Mouse (Mus musculus): Measurements from ENCODE around the gene Sdhaf2.
A peak's percentile ranks its signal among the peaks of the same experiment; 100 is the strongest.

Sdhaf2 gene

DNA sequence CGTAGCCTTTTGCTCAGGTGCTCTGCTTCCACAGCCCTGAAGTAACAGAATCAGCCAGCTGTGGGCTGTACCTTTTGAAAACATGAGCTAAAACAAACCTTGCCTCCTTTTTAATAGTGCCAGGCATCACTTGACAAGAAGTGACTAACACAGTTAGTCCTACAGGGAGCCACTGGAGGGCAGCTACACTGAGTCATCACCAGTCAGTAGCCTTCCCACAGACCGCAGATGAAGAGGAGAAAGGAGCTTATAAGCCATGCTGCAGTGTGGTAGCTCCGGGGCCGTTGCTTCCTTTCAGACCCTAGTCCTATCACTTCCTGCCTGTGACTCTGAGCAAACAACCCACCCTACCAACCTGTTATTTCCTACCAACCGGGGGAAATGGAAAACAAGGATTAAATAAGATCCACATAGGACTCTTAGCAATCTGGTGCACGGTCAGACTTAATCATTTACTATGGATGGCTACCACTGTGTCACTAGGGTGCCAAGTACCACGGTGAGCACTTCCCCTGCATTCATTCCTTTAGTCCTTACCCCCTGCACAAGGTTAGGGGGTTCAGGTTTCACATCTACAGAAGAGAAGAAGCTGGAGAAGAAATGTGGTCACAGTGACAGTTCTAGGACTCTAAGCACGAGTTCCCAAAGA is 28.3 kb downstream of the Sdhaf2 start:
- no peak for DNase-seq (ENCODE audit: low spot score in 2 of 2)

DNA sequence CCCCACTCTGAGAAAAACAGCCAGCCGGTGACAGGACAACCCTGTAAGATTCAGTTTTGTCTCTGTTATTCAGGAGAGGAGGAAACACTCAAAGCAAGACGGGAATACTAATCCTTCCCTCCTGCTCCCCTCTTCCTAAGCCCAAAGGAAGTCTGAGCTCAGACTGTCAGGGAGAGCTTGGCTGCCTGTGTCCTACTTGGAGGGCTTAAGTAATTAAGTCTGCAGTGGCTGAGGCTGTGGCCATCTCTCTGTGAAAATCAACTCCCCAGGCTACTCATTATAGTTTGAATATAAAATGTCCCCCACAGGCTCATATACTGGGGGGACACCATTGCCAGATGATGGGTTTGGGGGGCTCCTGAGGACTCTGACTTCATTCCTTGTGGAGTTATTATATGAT is 29.0 kb downstream of the Sdhaf2 start:
- no peak for DNase-seq (ENCODE audit: low spot score in 2 of 2)

DNA sequence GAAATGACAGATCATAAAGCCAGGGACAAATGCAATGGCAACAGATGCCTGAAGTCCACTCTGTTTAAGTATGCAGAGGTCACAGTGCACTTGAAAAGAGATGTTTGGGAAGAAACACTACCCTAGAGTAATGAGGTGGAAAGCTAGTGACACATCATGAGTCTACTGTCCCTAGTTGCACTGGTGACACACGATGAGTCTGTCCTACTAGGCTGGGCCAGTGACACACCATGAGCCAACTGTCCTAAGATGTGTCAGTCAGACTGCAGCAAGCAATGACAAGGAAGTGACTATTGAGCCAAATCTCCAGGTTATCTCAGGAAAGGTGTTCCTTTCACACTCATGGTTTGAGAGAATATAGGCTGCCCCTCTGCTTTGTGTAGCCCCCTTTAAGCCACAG is 30.3 kb downstream of the Sdhaf2 start:
- no peak for DNase-seq (ENCODE audit: low spot score in 2 of 2)

DNA sequence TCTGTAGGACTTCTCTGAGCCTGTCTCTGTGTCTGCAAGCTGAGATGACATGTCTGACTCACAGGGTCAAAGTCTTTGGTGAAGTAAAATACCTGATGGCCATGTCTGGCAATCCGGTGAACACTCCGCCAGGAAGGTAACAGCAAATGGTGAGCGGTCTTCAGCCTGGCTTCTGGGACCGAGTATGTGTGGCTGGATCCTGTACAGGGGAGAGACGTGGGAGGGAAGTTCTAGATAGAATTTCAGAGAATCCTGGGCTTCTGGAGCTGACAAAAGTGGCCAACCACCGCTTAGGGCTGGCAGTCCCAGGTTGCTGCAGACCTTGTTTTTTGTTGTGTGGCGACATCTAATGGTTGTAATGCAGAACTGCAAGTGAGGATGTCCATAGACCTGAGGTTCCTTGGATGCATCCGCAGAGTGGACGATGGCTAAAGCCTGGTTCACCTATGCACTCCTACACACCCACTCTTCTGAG is 39.6 kb downstream of the Sdhaf2 start:
- DNase-seq (ENCODE audit: low spot score in 2 of 2) = peak in 1 of 2 experiments; percentile 28

DNA sequence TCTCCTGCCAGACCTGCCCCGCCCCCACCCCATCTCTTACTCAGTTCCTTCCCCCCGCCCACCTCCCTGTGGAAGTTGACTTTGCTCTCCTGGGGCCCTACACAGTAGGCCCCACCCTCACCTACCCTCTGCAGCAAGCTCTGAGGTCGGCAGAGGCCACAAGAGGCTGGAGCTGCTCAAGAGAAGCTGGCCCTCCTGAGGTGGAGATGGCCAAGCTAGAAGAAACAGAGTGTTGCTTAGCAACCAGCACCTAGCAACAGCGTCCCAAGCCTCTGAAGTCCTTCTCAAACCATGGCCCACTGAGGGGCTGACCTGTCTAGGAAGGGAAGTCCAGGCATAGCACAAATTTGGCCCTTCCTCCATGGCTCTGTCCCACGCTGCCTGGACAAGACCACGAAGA is 43.2 kb downstream of the Sdhaf2 start, which contains the start of gene Ppp1r32:
TSS of gene Ppp1r32 (minus strand) at position 226 of the 400 bp plus-strand sequence.
- no peak for DNase-seq (ENCODE audit: low spot score in 2 of 2)

DNA sequence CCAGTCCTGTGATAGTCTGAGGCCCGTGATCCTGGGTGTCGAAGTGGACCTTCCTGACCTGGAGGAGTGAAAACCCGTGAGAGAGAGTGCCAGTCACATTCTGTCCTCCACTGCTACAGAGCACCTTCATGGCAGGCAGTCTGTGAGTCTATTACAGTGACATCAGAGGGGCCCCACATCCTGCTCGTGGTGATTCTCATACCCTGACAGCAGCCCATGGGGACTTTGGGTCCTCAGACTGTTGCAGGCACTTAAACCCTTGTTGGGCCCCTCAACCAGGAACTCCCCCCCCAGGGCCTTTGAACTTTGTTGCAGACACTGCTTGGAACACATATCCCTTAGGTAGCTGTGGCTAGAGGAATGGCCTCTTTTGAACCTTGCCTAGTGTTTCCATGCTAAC is 46.4 kb downstream of the Sdhaf2 start:
- DNase-seq (ENCODE audit: low spot score in 2 of 2) = no peak

DNA sequence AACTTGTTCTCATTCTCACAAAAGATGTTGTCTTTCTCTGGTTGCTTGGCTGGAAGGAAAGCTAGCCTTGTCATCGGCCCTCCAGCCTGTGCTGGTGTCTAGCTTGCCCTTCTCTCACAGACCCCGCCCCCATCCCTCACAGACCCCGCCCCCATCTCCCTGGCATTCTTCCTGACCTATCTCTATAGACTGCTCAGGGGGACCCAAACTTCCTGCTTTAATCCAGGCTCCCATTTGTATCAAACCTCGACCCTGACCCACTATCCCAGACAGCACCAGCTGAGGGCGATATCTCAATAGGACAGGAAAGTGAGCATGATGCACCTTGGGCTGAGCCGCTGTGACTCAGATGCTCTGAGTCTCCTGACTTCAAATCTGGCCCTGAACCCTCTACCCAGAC is 52.2 kb downstream of the Sdhaf2 start:
- no peak for DNase-seq (ENCODE audit: low spot score in 2 of 2)

DNA sequence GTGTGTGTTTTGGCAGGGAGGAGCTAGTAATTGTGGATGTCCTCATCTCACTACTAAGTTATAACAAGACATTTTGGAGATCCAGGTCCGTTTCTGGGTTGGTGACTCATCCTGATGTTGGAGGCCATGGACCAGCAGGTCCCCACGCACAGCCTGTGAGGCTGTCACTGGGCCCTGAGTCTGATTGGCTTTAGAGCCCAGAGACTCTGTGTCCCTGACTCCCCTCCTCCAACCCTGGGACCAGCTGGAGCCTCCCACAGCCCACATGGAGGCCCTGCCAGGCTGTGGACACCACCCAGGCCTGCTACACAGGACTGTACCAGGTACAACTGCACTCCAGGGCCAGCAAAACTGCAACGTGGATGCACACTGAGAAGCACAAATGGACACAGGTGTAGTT is 53.0 kb downstream of the Sdhaf2 start:
- no peak for DNase-seq (ENCODE audit: low spot score in 2 of 2)

DNA sequence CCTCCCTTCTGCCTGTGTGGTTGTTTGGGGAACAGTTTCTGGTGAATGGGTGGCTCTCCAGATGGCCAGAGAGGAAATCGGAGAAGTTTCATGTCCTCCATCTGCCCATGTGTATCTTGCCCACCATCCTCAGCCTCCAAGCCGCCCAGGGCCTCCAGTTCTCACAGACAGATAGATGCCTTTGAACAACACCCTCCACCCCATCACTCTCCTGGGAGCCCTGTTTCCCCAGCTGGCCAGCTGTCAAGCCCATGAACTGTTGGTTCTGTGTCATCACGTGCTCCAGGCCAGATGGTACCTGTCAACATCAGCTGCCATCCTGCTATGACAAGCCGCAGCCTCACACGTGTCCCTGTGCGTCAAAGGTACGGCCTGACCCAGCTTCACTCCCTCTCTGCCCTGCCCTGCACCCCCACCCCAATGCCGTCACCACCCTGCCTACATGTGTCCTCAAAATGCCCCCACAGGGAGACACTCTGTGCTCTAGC is 56.7 kb downstream of the Sdhaf2 start:
- no peak for DNase-seq (ENCODE audit: low spot score in 2 of 2)

DNA sequence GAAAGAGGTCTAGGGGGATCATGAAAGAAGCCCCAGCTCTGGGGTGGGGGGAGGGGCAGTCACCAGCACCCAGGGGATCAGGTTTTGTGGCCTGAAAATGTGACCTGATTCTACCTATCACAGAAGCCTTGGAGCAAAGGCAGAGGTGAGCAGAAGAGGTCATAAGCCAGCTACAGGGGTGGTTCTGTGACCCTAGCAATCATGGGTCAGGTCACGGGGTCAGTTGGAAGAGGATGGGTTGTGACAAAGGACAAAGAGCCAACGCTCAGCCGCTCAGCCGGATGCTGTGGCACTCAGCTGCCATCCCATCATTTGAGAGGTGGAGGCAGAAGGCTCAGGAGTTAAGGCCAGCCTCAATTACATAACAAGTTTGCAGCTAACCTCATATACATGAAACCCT is 61.5 kb downstream of the Sdhaf2 start:
- no peak for DNase-seq (ENCODE audit: low spot score in 2 of 2)

DNA sequence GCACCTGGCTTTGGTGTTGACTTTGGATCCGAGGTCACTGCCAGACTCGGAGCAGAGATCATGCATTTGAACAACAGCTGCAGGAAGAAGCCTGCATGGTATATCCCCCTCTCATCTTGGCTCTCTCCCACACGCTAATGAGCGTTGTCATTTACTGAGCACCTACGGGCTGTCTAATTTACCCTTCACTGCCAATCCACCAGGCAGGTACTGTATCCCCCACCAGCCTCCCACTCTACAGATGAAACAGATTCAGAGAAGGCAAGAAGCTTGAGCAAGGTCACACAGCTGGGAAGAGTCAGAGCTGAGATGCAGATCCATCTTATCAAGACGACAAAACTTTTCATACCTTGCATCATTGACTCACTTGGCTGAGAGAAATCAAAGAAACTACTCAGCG is 64.4 kb downstream of the Sdhaf2 start:
- DNase-seq (ENCODE audit: low spot score in 2 of 2) = no peak

DNA sequence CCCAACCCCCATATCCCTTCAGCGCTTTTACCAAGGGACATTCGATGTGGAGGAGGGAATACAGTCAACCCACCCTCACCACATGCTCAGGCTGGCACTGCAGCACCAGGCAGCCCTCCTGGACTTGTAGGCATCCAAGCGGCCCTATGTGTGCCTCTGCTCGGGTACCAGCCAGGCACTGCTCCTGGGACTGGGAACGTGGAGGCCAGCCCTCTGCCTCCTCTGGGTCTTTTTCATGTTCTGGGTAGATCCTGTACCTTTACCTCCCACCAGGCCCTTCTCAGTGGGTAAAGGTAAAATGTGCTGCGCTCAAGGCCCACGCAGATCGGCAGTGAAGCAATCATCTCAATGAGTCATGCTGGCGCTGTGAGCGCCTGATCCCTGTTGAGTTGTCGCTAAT is 66.0 kb downstream of the Sdhaf2 start:
- no peak for DNase-seq (ENCODE audit: low spot score in 2 of 2)

DNA sequence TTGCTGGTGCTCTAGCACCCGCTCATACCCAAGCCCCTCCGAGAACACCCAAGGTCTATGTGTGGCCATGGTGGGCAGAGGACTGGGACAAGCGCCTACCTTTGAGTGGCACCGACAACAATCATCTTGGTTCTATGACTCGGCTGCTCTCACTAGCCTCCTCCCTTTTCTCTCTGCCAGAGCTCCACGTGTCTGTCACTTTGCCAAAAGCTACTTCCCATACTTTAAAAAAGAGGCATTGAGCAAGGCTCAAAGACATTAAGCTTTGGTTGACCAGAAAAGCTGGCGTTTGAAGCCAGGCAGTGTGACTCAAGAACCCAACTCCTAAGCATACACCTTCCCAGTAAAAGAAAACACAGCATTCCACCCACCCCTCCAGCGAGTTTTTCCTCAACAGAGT is 67.8 kb downstream of the Sdhaf2 start:
- no peak for DNase-seq (ENCODE audit: low spot score in 2 of 2)

DNA sequence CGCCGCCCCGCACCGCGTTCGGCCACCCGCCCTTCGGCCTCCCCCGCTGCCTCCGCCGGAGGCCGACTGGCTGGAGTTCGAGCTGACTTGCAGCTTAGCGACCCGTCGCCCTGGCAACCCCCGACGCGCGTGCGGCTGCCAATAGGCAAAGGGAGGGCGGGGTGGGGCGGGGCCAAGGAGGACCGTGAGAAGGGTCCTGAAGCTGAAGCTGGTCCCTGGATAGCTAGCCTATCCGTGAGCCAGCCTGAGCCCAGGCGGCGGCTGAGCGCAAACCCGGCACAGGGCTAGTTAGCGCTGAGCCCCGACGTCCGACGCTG is 68.5 kb downstream of the Sdhaf2 start:
- DNase-seq (ENCODE audit: low spot score in 2 of 2) = peak in 1 of 2 experiments; percentile 41

DNA sequence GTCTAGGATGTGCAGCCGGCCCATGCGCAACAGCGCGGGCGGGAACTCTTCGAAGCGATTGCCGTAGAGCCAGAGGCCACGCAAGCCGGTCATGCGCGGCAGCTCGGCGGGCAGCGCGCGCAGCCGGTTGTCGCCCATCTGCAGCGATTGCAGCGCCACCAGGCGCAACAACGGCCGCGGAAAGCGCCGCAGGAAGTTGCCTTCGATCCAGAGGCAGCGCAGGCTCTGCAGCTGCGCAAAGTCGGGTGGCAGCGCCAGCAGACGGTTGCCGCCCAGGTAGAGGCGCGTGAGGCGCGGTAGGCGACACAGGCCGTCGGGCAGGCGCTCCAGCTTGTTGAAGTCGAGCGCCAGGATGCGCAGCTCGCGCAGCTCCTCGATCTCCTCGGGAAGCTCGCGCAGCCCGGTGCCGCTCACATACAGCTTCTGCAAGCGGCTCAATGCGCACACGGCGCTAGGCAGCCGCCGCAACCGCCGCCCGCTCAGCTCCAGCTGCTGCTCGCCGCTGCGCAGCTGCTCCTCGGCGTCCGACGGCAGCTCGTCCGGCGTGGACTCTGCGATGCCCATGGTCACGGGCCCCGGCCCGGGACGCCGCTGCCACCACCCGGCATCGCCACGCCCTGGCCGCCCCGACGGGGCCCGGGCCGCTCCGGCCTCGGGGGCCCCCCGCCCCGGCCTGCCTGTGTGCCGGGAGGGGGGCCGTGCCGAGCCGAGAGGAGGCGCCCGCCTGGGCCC is 69.0 kb downstream of the Sdhaf2 start, which contains the start of gene Lrrc10b:
TSS of gene Lrrc10b (minus strand) at position 722 of the 732 bp plus-strand sequence.
- DNase-seq (ENCODE audit: low spot score in 2 of 2) = peak; percentile 50 to 66

DNA sequence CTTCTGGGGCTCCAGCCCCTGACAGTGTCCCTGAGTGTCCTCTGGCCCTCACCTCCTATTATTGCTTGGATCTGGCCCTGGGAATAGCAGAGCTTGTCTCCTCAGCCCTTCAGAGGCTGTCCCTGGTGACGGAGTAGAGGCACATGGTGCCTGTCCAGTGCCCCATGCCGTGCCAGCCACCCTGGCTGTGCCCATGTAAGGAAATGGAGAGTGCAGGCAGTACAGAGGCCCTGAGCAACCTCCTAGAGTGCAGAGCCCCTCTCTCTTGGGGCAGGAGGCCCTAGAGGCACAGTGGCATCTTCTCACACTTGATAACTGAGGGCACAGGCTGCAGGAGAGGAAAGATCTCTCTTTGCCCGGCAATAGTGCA is 70.5 kb downstream of the Sdhaf2 start:
- DNase-seq (ENCODE audit: low spot score in 2 of 2) = no peak

DNA sequence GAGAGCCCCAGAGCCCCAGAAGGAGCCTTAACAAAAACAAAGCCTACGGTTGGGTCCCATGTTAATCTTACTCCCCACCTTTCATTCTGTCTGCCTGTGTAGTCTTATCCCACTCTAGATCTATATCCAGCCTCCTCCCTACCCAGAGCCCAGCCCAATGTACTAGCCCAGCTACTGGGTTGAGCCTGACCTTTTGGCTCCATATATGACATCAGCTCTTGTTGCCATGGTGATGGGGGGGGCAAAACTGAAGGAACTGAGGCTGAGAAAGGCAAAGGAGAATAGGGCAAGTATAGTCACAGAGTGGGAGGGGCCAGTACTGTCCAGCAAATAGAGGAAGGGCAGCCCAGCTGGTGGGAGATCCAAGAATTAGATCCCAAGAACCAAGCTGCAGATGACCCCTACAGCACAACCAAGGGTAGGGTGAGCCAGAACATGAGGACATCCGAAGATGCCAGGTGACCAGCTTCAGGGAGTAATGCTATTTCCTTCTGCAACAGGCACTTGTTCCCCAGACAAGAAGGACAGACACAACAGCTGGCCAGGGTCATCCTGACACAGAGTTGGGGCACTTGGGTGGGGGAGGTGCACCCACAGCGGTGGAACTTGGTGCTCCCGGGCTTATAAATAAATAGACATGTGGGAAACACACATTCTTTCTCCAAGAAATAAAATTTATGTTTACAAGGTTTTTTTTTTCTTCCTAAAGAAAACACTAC is 71.1 kb downstream of the Sdhaf2 start:
- no peak for DNase-seq (ENCODE audit: low spot score in 2 of 2)

Measured in urinary bladder, postnatal 4 days (tissue).